Mouse (Mus musculus) spleen, embryonic (tissue): ENCODE results near the gene Scamp1.

Experiments
- CTCF ChIA-PET: fragments of 350-600 bp; sonication (Branson Sonifier 250); formaldehyde crosslinking; loops from one replicate; lab custom pipeline; 2022; lab: Charles Lee

Scamp1 gene

DNA sequence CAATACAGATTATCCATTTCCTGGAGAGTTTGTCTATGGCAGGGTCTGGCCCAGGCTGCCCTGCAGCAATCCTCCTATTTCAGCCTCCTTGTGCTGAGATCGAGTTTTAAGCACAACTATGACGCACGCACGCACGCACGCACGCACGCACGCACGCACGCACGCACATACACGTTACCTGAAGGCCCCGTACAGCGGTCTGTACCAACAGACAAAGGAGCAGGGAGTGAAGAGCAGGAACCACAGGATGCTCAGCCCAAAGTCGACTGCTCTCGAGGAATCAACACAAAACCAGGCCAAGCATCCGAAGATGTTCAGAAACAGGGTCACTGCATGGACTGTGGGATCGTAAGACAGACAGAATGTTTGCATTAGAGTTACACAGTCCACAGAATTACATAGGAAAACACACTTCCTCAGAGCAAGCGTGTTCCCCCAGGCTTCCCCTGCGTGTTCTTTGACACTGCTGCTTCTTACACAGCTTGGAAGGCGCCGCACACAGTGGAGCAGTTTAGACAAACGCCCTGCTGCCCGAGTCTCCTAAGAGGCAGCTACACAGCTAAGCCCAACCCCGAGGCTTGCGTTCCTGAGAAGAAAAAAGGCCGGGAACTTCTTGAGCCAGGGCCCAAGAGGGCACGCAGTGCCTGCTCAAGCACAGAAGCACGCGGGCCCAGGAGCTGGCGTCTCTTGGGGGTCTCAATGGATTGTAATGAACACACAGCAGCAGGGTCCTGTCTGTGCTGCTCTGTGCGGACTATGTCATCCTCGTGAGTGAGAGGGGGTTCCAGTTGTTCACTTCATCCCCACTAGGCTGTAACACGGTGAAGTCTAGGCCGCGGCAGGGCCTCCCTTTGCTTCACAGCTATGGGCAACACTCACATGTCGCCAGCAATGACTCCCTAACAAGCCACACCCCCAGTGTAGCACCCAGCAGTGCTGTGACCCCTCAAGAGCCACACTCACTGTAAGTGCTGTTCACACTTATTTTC lies 60.6 kb downstream of the Scamp1 start:
- CTCF ChIA-PET = no interaction called here

DNA sequence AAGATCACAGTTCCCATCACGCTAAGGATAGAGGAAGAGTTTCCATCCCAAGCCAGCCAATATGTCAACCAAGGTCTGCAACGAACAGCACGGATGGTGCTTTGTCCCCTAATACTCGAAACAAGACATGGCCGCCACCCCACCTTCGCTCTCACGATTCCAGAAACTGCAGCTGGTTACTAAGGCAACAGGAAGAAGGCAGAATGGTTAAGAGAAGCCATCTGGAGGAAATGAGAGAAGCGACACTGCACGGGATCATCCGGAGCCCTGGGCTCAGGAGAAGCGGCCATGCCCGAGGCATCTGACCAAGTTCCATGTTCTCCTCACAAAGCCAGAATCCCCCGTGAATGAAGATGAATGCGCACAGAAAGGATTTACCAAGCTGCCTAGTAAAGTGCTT lies 62.0 kb downstream of the Scamp1 start:
- CTCF ChIA-PET = no interaction called here

DNA sequence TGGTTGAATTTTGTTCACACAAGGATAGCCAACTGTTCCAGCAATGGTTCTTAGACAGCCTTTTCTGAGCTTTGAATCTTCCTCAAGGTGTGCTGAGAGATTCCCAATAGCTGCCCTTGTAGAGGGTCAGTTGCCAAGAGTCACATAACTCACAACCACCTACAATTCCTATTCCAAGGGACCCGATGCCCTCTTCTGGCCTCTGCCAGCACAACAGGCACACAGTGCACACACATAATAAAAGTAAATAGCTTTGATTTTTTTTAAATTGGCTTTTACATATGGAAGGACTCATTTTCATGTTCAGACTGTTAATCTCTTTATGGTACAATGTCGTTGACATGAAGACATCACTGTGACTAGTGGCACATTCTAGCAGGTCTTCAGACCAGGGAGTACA lies 72.9 kb downstream of the Scamp1 start:
- CTCF ChIA-PET = no interaction called here

DNA sequence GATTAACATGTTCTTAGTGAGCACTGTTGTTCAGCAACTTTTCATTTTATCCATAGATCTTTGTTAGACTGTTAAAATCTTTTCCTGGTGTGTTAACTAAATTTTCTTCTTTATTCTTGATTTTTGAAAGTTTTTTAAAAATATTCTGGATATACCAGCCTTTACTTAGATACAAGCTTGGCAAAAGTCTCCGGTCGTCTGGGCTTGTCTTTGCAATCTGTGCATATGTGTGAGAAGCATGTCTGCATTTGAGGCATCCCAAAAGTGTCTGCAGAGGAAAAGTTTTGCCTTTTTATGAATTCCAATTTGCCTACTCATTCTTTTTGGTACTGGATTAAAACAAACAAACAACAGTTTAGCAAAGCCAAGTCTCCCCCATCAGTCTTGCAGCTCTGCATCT lies 73.5 kb downstream of the Scamp1 start:
- CTCF ChIA-PET = no interaction called here

DNA sequence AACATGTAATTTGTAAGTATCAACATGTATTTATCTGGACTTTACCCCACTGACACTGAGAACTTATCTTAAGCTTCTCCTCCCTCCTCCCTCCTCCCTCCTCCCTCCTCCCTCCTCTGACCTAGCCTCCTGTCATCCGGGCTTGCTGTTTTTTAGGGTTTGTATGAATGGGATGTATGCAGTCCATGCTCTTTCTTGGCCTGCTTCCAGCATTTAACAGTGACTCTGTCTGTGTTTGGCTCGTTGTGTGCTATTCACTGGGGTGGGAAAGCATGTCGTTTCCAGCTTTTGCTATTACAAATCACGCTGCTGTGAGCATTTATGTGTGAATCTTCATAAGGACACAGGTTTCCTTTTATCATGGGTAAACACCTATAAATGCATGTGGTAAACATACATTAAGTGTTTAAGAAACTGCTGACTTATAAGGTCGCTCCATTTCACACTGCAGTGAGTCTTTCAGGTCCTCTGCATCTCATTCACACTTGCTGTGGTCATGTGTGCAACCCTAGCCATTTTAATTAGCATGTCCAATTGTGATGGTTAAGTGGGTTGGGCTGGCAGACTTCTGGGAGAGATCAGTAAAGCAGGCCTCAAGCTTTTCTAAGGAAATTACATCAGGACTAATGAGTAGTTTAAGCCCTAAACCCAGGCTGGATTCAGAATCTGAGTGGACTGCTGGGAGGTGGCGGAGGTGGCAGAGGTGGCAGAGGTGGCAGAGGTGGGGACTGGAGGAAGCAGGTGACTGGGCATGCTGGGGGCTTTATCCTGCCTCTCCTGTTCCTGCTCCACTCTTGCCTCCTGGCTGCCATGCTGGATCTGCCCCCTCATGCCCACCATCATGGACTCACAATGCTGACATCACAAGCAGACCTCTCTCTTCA lies 74.2 kb downstream of the Scamp1 start:
- CTCF ChIA-PET = no interaction called here

DNA sequence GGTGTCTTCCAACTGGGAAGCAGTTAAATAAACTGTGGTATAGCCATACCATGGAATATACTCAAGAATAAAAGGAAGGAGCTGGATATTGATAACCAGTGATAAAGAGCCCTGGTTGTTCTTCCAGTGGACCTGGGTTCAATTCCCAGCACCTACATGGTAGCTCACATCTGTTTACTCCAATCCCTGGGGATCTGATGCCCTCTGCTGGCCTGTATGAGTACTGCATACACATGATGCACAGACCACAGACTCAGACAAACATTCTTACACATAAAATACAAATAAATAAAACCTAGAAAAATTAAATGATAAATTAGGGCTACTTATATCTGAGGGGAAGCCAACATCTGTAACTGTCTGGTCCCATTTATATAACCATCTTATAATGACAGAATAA lies 76.8 kb downstream of the Scamp1 start:
- CTCF ChIA-PET = interaction anchor here (0.6 kb wide), 1 partner anchor 42 kb away, joined by 15 read pairs; no protein-coding TSS in a partner anchor

DNA sequence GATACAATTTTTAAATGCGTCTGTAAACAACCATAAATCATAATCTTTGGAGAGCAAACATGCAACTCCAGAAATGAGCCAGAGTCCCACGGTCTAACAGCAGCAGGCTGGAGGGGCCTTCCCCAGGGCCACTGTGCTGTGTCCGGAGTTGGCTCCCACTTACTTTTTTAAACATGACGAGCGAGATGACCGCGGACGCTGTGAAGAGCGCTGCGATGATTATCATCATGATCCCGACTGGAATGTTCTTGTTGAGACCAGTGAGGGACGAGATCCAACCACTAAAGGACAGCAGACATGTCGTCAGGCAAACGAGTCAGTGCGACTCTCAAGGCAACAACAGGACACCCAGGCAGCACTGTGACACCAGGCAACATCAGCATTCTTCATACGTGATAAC lies 77.7 kb downstream of the Scamp1 start:
- CTCF ChIA-PET = no interaction called here

DNA sequence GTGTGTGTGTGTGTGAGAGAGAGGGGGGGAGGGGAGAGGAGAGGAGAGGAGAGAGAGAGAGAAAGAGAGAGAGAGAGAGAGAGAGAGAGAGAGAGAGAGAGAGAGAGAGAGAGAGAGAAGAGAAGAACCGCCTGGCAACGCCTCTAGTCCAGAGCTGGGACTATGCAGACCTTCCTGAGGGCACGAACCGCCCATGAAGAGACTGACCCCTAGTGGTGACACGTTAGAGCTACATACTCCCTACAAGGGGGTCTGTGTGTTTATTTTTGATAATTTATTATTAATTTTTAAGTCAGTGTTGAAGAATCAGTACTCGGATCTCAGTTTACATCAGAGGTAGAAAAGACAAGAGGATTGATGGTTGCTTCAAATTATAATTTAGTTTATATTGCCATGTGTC lies 80.4 kb downstream of the Scamp1 start:
- CTCF ChIA-PET = no interaction called here

DNA sequence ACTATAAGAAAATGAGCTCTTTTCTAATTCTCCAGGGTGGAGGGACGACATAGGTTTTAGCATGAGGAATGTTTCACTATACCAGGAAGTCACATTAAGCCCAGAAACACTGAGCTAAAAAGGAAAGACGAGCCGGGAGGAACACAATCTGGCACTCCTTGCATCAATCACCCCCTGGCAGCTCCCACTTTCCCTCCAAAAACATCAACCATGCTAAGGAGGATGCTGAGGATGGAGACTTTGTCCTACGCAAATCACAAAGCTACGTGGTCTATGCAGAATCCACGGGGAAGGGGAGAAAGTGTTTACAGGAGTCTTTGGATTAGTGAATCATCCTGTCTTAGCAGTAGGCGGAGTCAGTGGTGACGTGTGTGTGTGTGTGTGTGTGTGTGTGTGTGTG lies 85.8 kb downstream of the Scamp1 start:
- CTCF ChIA-PET = no interaction called here

DNA sequence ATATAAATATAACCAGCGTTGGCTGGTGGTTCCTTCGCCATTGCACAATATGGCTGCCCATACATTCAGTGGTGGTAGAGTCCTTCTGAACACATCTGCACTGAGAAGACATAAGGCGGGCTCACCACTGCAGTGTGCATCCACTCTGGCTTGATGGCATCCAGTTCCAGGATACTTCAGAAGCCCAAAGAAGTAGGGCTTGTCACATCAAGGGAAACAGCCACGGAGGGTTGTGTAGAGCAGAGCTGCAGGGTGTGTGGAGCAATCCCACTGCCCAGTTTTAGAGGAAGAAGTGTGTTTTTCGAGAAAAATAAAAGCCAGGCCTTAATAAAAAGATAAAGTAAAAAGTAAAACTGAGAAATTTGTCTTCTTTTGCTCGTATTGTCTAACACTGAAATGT lies 87.0 kb downstream of the Scamp1 start:
- CTCF ChIA-PET = no interaction called here

DNA sequence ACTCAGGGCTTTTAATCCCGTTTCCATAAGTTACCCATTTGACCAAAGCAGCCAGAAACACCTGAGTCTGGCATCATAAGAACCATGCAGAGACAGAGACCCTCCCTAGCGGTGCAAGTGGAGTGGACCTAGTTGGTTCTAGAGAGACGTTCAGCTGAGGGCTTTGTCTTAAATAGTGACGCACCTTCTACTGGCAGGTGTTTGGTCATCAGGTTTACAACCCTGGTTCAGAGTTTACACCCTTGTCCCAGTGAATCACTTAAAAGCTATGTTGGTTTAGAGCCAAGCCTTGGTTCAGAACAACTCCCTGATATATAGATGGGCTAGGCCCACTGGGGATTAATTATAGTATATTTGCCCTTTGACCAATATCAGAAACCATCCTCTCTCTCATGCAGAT lies 92.4 kb downstream of the Scamp1 start:
- CTCF ChIA-PET = no interaction called here

DNA sequence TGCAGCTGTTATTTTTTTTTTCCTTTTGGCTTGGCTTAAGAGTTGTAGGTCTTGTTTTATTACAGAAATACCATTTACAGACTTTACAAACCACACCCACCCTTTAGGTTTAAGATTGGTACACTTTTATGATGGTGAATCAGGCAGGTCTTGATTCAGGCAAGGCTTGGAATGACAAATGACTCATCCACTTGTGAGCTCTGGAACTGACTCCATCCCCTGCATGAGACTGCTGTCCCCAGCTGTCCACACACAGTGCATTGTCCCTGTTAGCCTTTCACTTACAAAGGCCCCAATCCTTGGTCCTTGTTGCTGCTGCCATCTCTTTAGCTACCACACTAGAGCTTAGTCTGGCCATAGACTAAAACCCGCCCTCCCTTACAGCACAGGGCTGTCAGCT lies 95.3 kb downstream of the Scamp1 start:
- CTCF ChIA-PET = no interaction called here

DNA sequence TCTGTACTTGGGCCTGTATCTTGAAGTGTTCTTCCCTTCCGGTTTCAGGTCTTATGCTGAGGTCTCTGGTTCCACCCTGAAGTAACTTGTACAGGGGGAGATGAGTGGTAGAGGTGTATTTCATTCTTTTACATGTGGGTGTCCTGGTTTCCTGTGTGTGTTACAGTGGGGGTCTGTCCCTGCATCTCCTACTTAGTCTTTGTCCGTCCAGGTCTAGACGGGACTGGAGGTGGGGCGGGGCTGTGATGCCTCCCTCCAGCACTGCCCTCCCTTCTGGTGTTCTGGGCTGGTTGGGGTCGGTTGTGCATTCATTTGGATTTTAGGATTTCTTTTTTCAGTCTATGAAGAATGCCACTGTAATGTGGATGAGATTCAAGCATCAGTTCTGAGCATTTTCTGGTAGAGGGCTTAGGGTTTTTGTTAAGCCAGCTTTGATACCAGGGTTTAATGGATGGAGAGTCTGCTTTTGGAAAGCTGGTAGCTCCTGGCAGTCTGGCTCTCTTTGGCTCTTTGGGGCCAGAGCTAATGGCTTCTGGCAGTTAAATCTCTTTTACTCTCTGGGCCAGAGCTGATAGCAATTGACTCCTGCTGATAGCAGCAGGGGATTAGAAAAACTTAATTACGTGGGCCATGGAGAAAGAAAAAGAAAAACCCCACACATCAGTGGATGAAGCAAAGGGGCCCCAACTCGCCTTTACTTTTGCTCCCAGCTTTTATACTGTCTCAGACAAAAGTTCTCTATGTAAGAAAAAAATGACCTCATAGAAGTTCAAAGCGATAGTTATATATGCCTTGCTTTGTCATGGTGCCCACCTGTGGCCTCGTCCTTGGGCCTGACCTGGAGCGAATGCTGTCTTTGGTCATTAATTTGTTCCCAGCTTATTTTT lies 97.2 kb downstream of the Scamp1 start:
- CTCF ChIA-PET = no interaction called here

DNA sequence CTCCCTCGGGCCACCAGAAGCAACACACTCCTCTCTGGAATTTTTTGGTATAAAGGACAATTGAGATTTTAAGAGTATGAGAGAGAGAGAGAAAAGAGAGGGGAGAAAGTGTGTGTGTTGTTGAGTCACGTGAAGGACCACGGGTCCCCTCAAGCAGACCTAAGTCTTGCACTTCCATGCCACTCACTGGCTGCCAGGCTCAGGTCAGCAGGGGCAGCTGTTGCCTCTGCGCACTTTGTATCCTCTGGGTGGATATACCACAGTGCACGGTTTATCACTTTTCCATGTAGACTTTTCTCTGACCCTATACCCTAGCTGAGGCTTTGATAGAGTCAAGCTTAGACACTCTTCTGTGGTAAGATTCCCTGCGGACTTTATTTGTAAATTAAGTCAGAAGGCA lies 100.0 kb downstream of the Scamp1 start:
- CTCF ChIA-PET = no interaction called here

DNA sequence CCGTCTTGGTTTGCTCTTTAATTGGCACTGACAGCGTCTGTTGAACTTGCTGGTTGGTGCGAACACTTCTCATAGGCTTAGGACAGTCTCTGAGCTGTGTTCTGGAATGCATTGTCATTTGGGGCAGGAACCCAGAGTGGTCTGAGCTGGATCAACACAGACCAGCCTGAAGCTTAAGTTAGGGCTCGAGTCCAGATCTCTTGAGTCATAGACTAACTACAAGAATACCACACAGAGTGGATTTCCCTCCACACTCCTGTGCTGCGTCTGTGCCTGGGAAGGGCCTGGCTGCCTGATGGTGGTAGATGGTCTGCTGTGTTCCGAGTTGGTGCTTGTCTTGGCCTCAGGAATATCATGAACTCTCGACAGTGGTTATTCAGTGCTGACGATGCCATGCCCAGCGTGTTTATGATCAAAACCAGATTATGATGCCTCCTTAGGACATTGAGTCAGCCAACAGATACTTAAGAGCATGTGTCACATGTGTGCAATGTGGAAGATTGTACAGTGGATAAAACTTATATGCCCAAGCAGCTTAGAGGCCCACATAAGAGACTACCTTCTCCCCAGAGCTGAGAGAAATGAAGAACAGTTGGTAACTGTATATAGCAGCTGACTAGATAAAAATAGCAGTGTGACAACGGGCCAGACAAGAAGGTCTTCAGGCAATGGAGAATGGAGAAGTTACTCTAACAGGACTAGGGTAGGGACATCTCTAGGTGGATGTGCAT lies 100.8 kb downstream of the Scamp1 start:
- CTCF ChIA-PET = no interaction called here

DNA sequence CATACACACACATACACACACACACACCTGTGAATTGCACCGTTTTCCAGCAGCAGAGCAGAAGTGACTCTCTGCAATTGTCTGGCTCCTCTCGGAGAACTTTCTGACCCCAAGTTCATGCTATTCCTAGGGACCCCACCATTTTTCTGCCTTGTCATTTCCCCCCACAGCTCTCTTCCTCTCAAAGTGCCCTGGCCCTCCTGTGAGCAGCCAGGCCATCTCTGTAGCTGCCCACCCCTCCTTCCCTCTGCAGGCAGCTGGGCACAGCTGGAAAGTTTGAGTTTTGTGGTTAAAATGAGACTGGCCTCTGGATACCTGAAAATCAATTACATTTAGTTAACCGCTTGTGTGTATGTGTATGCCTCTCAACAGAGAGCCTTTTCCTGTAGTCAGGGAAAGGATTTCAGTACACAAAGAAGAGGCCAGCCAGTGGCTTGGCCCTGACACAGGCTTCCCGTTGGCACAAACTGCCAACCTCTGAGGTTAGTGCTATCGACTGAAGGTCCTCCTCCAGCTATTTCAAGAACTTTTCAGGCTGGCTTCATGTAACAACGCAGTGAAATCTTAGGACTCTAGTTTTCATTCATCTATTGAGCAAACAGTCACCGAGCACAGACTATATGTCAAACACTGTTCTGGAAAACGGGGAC lies 102.2 kb downstream of the Scamp1 start:
- CTCF ChIA-PET = no interaction called here

DNA sequence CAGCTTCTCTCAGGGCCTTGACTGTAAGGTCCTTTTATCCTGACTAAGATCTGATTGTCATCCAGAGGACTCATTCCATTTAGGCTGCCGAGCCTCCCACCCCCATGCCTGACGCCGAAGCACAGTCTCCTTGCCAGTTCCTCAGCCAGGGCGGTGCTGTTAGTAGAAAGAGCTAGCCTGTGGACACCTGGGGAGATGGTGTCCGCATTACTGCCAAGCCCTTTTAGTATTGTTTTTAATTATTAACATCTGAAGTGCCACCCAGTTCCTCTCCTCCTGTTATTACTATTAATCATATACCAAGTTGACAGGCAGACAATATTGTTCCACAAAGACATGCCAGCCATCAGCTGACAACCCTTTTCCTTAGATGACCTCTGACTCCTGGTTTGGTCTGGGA lies 103.6 kb downstream of the Scamp1 start:
- CTCF ChIA-PET = no interaction called here

DNA sequence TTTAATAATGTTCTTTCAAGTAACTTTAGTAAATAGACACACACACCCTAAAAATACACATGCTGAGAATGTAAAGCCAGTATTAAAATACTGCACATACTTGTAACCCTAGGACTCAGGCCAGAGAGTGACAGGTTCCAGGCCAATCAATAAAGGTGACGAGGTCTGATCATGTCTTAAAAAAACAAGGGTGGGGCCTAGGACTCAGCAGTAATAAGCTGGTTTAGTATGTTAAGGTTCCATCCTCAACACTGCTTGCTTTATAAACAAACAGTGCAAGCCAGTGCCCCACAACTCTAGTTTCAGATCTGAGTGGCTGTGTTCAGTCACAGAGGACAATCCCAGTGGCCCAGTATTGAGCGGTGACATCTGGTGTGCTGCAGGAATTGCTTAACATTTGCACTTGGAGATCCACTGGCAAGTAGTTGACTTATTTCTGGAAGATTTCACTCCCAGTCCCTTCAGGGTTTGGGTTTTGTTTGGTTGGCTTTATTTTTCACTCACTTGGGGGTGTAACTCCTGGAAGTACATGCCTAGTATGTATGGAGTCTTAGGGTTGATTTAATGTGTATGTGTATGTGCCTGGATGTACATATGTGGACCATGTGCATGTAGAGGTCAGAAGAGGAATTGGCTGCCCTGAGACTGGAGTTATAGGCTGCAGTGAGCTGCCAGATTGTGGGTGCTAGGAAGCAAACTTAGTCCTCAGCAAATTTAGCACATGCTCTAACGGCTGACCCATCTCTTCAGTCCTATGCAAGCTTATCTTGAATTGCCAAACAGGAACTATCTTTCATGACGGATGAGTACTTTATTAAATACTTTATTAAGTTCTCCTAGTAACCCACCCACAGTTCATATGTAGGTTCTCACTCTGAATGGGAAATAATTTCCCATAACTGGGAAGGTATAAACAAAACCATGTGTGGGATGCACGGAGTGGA lies 104.9 kb downstream of the Scamp1 start:
- CTCF ChIA-PET = no interaction called here

DNA sequence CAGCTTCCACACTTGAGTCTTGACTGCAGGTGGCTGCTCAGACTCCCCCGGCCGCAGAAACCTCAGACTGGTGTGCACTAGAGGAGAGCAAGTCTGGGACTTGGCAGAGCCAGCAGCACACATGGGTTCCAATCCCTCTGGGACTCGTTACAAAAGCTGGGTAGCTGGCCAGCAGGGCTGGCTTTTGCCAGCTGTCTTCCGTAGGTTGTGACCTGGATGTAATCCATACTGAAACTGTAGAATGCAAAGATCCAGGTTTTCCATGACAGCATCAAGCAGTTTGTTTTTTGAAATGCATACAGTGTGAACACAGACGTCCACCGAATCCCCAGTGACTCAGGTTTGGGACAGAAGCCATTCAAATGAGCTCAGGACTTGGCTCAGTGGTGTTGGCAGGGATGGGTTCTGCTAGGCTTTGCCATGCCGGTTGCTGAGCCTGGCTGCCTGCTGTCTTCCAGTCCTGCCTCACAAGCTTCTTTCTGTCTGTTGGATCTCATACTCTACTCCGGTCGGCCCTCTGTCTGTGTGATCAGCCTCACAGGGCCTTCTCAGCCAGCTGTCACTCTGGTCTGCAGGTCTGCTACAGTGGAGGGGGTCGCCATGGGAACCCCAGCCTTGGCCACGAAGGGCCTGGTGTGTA lies 107.1 kb downstream of the Scamp1 start:
- CTCF ChIA-PET = no interaction called here
